Mouse (Mus musculus): ENCODE measurements around the gene Igfbp6.
"Not testable (repeated sequence)": the region's sequence is repeated elsewhere in the genome, so short reads cannot be mapped to it uniquely, and the experiment has no call there.

The Igfbp6 gene

DNA sequence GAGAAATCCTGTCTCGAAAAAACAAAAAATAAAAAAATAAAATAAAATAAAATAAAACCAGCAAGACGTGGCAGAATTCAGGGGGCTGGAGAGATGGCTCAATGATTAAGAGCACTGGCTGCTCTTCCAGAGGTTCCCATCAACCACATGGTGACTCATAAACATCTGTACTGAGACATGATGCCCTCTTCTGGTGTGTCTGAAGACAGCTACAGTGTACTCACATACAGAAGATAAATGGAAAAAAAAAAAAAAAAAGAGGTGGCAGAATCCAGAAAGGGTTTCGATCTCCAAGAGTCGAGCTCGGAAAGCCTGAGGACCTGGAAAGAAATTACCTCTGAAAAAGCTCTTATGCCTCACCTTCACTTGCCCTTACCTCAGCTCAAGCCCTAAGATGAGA is 3.0 kb upstream of the Igfbp6 start:
- DNase-seq (ENCODE audit: low spot score in 2 of 2) = no peak

- DNase-seq (ENCODE audit: low spot score in 2 of 2) = no peak
Measured at GRCm38 (mm10) chr15:102142914-102143912, 949 bp upstream of the Igfbp6 start.

DNA sequence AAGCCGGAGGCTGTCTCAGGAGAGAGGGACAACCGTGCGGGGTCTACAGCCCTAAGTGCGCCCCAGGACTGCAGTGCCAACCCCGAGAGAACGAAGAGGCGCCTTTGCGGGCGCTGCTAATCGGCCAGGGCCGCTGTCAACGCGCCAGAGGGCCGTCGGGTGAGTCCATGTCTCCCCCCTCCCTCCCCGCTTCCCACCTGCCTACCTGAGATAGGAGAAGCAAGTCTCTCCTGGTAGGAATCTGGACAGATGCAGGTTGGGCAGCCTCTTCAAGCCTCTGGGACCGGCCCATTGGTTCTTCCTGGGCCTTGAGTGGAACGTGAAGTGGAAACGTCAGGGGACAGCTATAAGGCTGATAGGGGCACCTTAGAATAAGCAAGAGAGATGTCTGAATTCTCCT is 564 bp downstream of the Igfbp6 start:
- DNase-seq (ENCODE audit: low spot score in 2 of 2) = no peak

DNA sequence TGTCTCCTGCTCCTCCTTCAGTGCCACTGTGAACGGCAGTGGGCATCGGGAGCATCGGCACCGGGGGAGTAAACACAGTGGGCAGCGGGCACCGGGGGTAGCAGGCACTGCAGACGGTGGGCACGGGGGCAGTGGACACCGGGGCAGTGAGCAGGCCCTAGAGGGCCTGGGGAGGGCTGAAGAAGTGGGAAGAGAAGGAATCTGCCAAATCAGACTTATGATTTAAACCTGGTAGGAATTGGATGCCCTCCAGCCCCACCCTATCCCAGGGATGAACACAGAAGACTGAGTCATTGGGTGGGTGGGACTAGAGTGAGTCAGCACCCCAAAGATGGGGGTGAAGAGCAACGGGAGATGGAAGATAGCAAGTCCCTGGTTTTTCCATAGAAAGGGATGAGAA is 1.2 kb downstream of the Igfbp6 start:
- DNase-seq (ENCODE audit: low spot score in 2 of 2) = peak in 1 of 2 experiments; percentile 44

- no peak for DNase-seq (ENCODE audit: low spot score in 2 of 2)
Measured at GRCm38 (mm10) chr15:102146089-102146488, 1.9 kb downstream of the Igfbp6 start.

DNA sequence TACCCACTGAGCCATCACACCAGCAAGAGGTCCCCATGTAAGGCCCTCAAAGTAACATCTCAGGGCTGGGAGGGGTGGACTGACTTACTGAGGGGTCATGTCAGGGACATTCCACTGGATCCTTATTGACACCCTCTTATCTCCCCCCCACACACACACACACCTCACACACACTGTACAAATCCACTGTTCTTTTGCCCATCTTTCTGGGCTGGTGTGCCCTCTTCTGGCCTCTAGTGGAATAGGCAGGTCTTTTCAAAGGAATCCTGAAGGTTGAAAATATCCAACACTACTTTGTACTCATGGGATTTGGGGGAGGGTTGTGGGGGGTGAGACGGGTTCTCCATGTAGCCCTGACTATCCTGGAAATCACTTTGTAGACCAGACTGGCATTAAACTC is 2.7 kb downstream of the Igfbp6 start:
- no peak for DNase-seq (ENCODE audit: low spot score in 2 of 2)

DNA sequence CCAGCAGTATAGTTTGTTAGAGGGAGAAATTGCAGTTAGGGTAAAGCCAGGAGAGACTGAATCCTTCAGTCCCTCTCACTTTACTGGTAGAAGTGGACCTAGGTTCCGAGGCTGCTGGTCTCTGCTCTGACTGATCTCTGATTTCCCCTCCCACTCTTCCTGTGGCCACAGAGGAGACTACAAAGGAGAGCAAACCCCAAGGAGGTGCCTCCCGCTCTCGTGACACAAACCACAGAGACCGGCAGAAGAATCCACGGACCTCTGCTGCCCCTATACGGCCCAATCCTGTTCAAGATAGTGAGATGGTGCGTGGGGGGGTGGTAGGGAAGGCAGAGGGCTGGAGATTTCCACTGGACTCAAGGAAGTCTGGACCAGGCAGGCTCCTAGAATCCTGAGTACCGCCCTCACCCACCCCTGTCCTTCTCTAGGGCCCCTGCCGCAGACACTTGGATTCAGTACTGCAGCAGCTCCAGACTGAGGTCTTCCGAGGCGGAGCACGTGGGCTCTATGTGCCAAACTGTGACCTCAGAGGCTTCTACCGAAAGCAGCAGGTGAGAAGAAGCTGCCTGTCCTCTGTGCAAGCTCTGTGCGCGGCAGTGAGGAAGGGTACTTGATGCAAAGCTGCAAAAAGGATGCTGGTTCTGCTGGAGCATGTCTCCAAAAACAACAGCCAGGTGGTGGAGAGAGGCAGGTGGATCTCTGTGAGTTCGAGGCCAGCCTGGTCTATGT is 3.7 kb downstream of the Igfbp6 start:
- no peak for DNase-seq (ENCODE audit: low spot score in 2 of 2)

DNA sequence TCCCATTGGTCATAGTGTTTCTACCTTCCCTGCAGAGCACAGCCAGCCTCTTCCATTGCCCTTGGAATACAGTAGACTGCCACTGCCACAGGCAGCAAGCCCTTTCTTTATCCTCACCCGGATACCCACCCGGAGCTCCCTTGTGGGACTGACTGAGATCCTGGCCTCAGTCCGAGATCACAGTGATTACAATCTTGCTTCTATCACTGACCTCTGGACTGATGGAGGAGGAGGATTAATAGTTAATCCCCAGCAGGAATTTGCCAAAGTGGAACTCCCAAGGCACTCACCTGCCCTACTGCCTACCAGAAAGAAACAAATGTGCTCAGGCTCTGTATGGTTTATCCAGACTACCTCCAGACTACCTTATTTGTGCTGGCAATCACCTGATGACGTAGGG is 5.4 kb downstream of the Igfbp6 start:
- DNase-seq (ENCODE audit: low spot score in 2 of 2) = no peak

GRCm38 (mm10) chr15:102150301-102151135 is 6.4 kb downstream of the Igfbp6 start, which contains the start of gene Soat2:
TSS of gene Soat2 (plus strand) at chr15:102150526.
- no peak for DNase-seq (ENCODE audit: low spot score in 2 of 2)

GRCm38 (mm10) chr15:102152646-102153045 is 8.5 kb downstream of the Igfbp6 start:
- no peak for DNase-seq (ENCODE audit: low spot score in 2 of 2)

- not testable (repeated sequence) for DNase-seq (ENCODE audit: low spot score in 2 of 2)
Measured at GRCm38 (mm10) chr15:102155006-102155405, 10.8 kb downstream of the Igfbp6 start.

GRCm38 (mm10) chr15:102156836-102157235 is 12.7 kb downstream of the Igfbp6 start:
- DNase-seq (ENCODE audit: low spot score in 2 of 2) = no peak

DNA sequence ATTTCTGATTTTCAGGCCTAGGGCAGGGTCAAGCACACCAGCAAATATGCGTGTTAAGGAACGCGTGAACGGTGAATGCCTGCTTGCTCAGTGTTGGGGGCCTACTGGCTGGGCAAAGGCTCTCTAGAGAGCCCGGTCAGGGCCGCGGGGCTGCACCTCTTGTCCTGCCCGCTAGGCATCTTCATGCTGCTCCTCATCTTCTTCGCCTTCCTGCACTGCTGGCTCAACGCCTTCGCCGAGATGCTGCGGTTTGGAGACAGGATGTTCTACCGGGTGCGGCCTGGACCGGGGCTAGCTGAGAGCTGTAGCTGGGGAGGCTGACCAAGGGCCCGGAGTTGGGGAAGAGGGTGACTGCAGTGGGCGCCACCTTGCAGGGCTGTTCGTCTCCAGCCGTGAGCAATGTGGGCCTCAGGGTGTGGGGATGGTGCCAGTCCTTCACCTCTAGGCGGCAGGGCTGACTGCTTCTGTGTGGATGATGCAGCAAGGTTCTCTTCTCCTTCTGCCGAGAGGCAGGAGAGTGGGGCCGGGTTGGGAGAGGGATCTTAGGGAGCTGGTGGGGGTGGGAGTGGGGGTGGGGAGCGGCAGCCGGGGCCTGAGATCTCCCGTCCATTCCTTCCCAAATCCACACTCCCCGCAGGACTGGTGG is 16.4 kb downstream of the Igfbp6 start:
- no peak for DNase-seq (ENCODE audit: low spot score in 2 of 2)

DNA sequence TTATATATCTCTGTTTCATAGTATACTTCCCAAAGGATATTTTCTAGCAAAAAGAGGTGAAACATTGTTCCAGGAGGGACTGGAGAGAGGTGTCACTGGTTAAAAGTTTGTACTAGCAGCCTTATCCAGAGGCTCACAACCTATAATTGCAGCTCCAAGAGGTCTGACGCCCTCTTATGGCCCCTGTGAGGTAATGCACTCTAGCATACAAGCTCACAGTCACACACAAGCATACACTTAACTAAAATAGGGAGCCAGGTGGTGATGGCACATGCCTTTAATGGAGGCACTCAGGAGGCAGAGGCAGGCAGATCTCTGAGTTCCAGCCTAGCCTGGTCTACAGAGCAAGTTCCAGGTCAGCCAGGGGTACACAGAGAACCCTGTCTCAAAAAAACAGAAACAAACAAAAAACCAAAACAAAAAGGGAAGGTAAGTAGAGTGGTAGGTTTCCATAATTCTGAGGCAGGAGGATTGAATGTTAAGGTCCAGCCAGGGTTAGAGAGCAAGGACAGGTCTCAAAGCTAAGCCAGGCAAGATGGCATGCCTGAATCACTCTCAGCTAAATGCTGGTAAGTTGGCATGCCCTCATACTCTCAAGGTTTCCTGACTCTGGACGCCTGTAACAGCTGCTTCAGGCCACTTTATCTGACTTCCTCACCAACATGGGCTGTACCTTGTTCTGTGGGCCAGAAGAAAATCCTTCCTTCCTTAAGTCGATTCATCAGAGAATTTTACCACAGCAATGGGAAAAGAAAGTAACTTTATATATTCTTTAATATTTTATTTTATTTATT is 19.9 kb downstream of the Igfbp6 start:
- no peak for DNase-seq (ENCODE audit: low spot score in 2 of 2)

DNA sequence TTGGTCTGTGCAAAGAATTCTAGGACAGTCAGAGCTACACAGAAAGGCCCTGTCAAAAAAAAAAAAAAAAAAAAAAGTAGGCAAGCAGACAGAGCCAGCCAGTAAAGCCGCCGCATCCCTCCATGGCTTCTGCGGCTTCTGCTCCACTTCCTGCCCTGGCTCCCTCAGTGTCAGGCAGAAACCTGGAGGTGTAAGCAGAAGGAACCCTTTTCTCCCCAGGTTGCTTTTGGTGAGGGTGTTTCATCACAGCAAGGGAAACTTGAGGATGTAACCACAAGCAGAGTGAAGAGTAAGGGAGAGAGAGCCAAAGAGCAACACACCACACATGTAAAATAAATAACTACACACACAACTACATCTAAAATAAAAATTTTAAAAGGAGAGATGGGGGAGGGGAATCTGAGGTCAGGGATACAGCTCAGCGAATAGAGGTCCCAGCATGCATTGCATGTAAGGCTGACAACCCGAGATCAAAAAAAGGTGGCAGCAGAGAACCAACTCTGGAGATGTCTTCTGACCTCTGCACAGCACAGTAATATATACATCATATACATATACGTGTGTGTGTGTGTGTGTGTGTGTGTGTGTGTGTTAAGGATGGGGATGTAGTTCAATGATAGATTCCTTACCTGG is 21.4 kb downstream of the Igfbp6 start:
- no peak for DNase-seq (ENCODE audit: low spot score in 2 of 2)

DNA sequence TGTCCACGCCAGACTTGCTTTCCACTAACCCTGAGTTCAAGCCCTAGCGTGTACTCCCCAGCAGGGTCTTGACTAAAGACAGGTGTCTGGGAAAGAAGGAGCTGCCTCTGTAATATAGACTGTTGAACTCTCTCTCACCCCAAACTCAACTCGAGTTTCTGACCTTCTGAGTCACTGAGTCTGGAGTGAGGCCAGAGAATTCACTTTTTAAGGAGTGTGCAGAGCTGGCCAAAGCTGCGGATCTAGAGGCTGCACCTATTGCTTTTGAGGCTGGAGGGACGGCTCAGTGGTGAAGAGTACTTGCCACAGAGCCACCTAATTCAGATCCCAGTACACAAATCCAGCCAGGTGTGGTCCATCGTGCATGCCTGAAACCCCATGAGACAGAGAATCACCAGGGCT is 23.5 kb downstream of the Igfbp6 start:
- DNase-seq (ENCODE audit: low spot score in 2 of 2) = no peak

DNA sequence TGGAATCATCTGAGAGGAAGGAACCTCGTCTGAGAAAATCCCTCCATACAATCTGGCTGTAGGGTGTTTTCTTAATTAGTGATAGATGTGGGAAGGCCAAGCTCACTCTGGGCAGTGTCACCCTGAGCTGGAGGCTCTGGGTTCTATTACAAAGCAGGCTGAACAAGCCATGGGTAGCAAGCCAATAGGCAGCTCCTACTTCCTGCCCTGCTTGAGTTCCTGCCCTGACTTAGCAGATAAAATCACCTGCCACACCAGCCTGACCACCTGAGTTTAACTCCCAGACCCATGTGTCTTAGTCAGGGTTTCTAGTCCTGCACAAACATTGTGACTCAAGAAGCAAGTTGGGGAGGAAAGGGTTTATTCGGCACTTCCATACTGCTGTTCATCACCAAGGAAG is 24.9 kb downstream of the Igfbp6 start:
- no peak for DNase-seq (ENCODE audit: low spot score in 2 of 2)

GRCm38 (mm10) chr15:102173581-102173980 is 29.4 kb downstream of the Igfbp6 start:
- DNase-seq (ENCODE audit: low spot score in 2 of 2) = no peak

DNA sequence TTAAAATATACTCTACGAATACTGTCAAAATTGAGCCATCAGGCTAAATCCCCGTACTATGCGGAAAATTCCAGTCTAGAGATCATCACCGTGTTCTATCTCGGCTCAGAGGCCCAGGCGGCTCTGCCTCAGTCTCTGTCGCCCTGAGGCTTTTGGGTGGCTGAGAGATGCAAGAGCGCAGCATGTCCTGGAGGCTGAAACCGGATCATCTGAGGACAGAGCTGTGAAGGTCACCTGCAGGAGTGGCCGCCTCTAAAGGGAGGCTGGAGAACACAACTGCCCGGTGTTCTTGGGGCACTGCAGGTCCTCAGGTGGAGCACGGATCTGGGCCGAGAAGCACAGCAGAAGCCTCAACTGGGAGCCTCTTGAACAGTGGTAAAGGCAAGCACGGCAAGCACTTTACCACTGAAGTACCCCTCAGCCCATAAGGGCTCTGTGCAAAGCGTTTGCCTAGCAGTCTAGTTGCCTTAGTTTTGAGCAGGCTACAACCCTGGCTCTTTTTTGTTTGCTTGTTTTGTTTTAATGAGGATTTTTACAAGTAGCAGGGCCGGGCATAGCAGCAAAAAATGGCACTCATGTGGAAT is 31.7 kb downstream of the Igfbp6 start:
- DNase-seq (ENCODE audit: low spot score in 2 of 2) = no peak

All from frontal cortex, postnatal 25 days (tissue).